Mouse (Mus musculus) forebrain, embryonic 12.5 days (tissue): ENCODE measurements around the gene Ss18l2. TPM values are rescaled to one million over a fixed set of nuclear protein-coding genes. Genes with fewer than 3 reads are reported as not detected.

Experiments
- ATAC-seq: fragments of 200-750 bp; cut with Nextera tagmentation; 2 replicates; pipeline ENCODE4 v1.8.0; 2017; ENCODE audit warnings: moderate TSS enrichment; ENCODE audit not compliant: low FRiP score
- H3K27ac ChIP-seq: fragments of 300-500 bp; sonication (generic); 2 replicates; pipeline ENCODE4 v1.5.1; 2016; ENCODE audit warnings: mild to moderate bottlenecking
- H3K27me3 ChIP-seq: fragments of 300-500 bp; sonication (generic); 2 replicates; pipeline ENCODE4 v1.6.1; 2016; ENCODE audit warnings: mild to moderate bottlenecking
- H3K36me3 ChIP-seq: fragments of 300-500 bp; sonication (generic); replicated peaks from 2 replicates; pipeline ENCODE4 v1.6.1; 2016; ENCODE audit warnings: mild to moderate bottlenecking
- H3K4me1 ChIP-seq: fragments of 300-500 bp; sonication (generic); 2 replicates; pipeline ENCODE4 v1.6.1; 2016
- H3K4me2 ChIP-seq: fragments of 300-500 bp; sonication (generic); 2 replicates; pipeline ENCODE4 v1.6.1; 2016; ENCODE audit warnings: mild to moderate bottlenecking, moderate library complexity
- H3K4me3 ChIP-seq: fragments of 300-500 bp; sonication (generic); replicated peaks from 2 replicates; pipeline ENCODE4 v1.5.1; 2016; ENCODE audit warnings: mild to moderate bottlenecking
- H3K9ac ChIP-seq: fragments of 300-500 bp; sonication (generic); 2 replicates; pipeline ENCODE4 v1.6.1; 2016; ENCODE audit warnings: mild to moderate bottlenecking
- H3K9me3 ChIP-seq: fragments of 300-500 bp; sonication (generic); 2 replicates; pipeline ENCODE4 v1.6.1; 2016
- WGBS: fragments of 180-500 bp; shearing (Covaris S2); methylation state at CpG from one replicate; pipeline ENCODE4 v1.1.7; 2016; 5-methylcytosine and 5-hydroxymethylcytosine counted together
- polyA plus RNA-seq: library from polyadenylated mRNA; unstranded; fragments of >200 nt; fragmentation: Nextera tagmentation; extraction: Ambion mirVana; gene quantifications from 2 replicates; pipeline ENCODE4 v1.2.1, GENCODE M21; 2016

Gene Ss18l2
- polyA plus RNA-seq, 1 experiment from 2014 or later: 104 TPM

- no peak for ATAC-seq
- H3K4me2 ChIP-seq: no peak overlapping the region
- no peaks in the 10 kb centered on the region for H3K9me3 ChIP-seq
- H3K27me3 ChIP-seq: 0 out of 2 replicates have a peak, but pooled peaks cover 4% of the 10 kb centered on the region
- no peak overlapping the region for H3K4me3 ChIP-seq
- H3K4me1 ChIP-seq: peaks cover 6% of the 10 kb centered on the region
- no peak overlapping the region for H3K9ac ChIP-seq
- peaks cover 12% of the 10 kb centered on the region for H3K36me3 ChIP-seq
- no peak overlapping the region for H3K27ac ChIP-seq
- 87% methylated on average over 8 of the region's 8 CpGs for WGBS
Measured at GRCm38 (mm10) chr9:121677476-121677875, 32.7 kb upstream of the Ss18l2 start.

GRCm38 (mm10) chr9:121679549-121679948, 30.6 kb upstream of the Ss18l2 start:
- Histone ChIP-seq H3K36me3 (peaks cover 30% of the 10 kb centered on the region), H3K27me3 (0 out of 2 replicates have a peak, but pooled peaks cover 4% of the 10 kb centered on the region), H3K4me2 (no peak overlapping the region), H3K4me3 (no peak overlapping the region), H3K9ac (no peak overlapping the region), H3K9me3 (no peaks in the 10 kb centered on the region), H3K4me1 (peaks cover 6% of the 10 kb centered on the region; the same call in 1 of the 2 replicates), H3K27ac (no peak overlapping the region)
- ATAC-seq: peak; percentile 73
- whole genome bisulfite sequencing: 25% methylated on average over 6 of the region's 6 CpGs

- Histone ChIP-seq H3K27ac (no peak overlapping the region), H3K4me2 (no peak overlapping the region), H3K9me3 (no peaks in the 10 kb centered on the region), H3K4me3 (no peak overlapping the region), H3K36me3 (peaks cover 44% of the 10 kb centered on the region), H3K4me1 (peaks cover 6% of the 10 kb centered on the region; the same call in 1 of the 2 replicates), H3K27me3 (0 out of 2 replicates have a peak, but pooled peaks cover 4% of the 10 kb centered on the region), H3K9ac (no peak overlapping the region)
- ATAC-seq: no peak
- 82% methylated on average over 8 of the region's 8 CpGs for WGBS
Measured at GRCm38 (mm10) chr9:121681191-121681590, 28.9 kb upstream of the Ss18l2 start.

GRCm38 (mm10) chr9:121682037-121682680, 28.0 kb upstream of the Ss18l2 start:
- no peak overlapping the region for H3K27ac ChIP-seq
- ATAC-seq: no peak

GRCm38 (mm10) chr9:121684702-121685101, 25.4 kb upstream of the Ss18l2 start:
- Histone ChIP-seq H3K4me3 (no peak overlapping the region), H3K4me1 (peaks cover 4% of the 10 kb centered on the region), H3K27ac (no peak overlapping the region), H3K9ac (no peak overlapping the region), H3K27me3 (no peaks in the 10 kb centered on the region), H3K9me3 (no peaks in the 10 kb centered on the region), H3K4me2 (no peak overlapping the region), H3K36me3 (peaks cover 70% of the 10 kb centered on the region)
- 84% methylated on average over 7 of the region's 7 CpGs for WGBS
- ATAC-seq: no peak

More at GRCm38 (mm10) chr9:121682037-121682680, 28.0 kb upstream of the Ss18l2 start:
- Histone ChIP-seq H3K9me3 (no peaks in the 10 kb centered on the region), H3K4me2 (no peak overlapping the region), H3K4me3 (no peak overlapping the region), H3K9ac (no peak overlapping the region), H3K4me1 (peaks cover 6% of the 10 kb centered on the region; the same call in 1 of the 2 replicates), H3K27me3 (no peaks in the 10 kb centered on the region), H3K36me3 (peaks cover 51% of the 10 kb centered on the region)
- 80% methylated on average over 18 of the region's 18 CpGs for WGBS

- Histone ChIP-seq H3K27ac (peak overlapping the region; percentile 73), H3K9me3 (no peaks in the 10 kb centered on the region), H3K27me3 (no peaks in the 10 kb centered on the region), H3K4me3 (no peak overlapping the region), H3K9ac (no peak overlapping the region), H3K36me3 (peaks cover 74% of the 10 kb centered on the region), H3K4me2 (peak overlapping the region; percentile 27; the same call in 1 of the 2 replicates), H3K4me1 (peaks cover 21% of the 10 kb centered on the region)
- peak; percentile 88 for ATAC-seq
- 64% methylated on average over 15 of the region's 15 CpGs for WGBS
Measured at GRCm38 (mm10) chr9:121690200-121690651, 19.9 kb upstream of the Ss18l2 start.

- Histone ChIP-seq H3K9me3 (no peaks in the 10 kb centered on the region), H3K36me3 (peaks cover 74% of the 10 kb centered on the region), H3K4me2 (no peak overlapping the region), H3K9ac (no peak overlapping the region), H3K4me1 (peaks cover 21% of the 10 kb centered on the region), H3K4me3 (no peak overlapping the region), H3K27me3 (no peaks in the 10 kb centered on the region), H3K27ac (peak overlapping the region; percentile 73)
- WGBS: 83% methylated on average over 7 of the region's 7 CpGs
- ATAC-seq: no peak
Measured at GRCm38 (mm10) chr9:121690734-121691133, 19.4 kb upstream of the Ss18l2 start.

GRCm38 (mm10) chr9:121694736-121695135, 15.4 kb upstream of the Ss18l2 start:
- H3K4me3 ChIP-seq: no peak overlapping the region
- no peak for ATAC-seq
- 81% methylated on average over 12 of the region's 12 CpGs for WGBS
- peaks cover 19% of the 10 kb centered on the region for H3K4me1 ChIP-seq
- peaks cover 69% of the 10 kb centered on the region for H3K36me3 ChIP-seq
- H3K27ac ChIP-seq: no peak overlapping the region
- no peak overlapping the region for H3K4me2 ChIP-seq
- no peak overlapping the region for H3K9ac ChIP-seq
- H3K27me3 ChIP-seq: no peaks in the 10 kb centered on the region
- no peaks in the 10 kb centered on the region for H3K9me3 ChIP-seq

- Histone ChIP-seq H3K27me3 (no peaks in the 10 kb centered on the region), H3K9me3 (no peaks in the 10 kb centered on the region), H3K27ac (no peak overlapping the region), H3K36me3 (peaks cover 55% of the 10 kb centered on the region), H3K9ac (no peak overlapping the region), H3K4me3 (no peak overlapping the region), H3K4me2 (no peak overlapping the region), H3K4me1 (no peaks in the 10 kb centered on the region)
- 98% methylated on average over 9 of the region's 9 CpGs for WGBS
- ATAC-seq: no peak
Measured at GRCm38 (mm10) chr9:121696626-121697025, 13.5 kb upstream of the Ss18l2 start.

GRCm38 (mm10) chr9:121697150-121698049, 12.7 kb upstream of the Ss18l2 start:
- Histone ChIP-seq H3K4me2 (no peak overlapping the region), H3K27ac (no peak overlapping the region), H3K9ac (no peak overlapping the region), H3K4me3 (no peak overlapping the region), H3K36me3 (peaks cover 52% of the 10 kb centered on the region), H3K27me3 (no peaks in the 10 kb centered on the region), H3K9me3 (no peaks in the 10 kb centered on the region), H3K4me1 (no peaks in the 10 kb centered on the region)
- ATAC-seq: 0 out of 2 replicates have a peak, but pooled peaks have one; percentile 30
- WGBS: 100% methylated on average over 1 of the region's 1 CpGs

GRCm38 (mm10) chr9:121704261-121704645, 5.9 kb upstream of the Ss18l2 start:
- 0 out of 2 replicates have a peak, but pooled peaks have one; percentile 1 for ATAC-seq
- Histone ChIP-seq H3K27me3 (0 out of 2 replicates have a peak, but pooled peaks cover 5% of the 10 kb centered on the region), H3K4me1 (peaks cover 20% of the 10 kb centered on the region), H3K4me2 (peak overlapping the region; percentile 93), H3K9ac (peak overlapping the region; percentile 87), H3K4me3 (peak overlapping the region; percentile 92), H3K9me3 (no peaks in the 10 kb centered on the region), H3K27ac (no peak overlapping the region), H3K36me3 (peaks cover 8% of the 10 kb centered on the region)
- whole genome bisulfite sequencing: 42% methylated on average over 11 of the region's 11 CpGs
